Mouse (Mus musculus) thymus, postnatal 4 days (tissue): ENCODE measurements around the gene Tmem208.

ENCODE experiments used
- DNase-seq: peaks from one replicate; pipeline ENCODE4 v3.0.0; 2021

The Tmem208 gene

GRCm38 (mm10) chr8:105359208-105359607, 33.1 kb downstream of the Tmem208 start:
- DNase-seq = no peak

DNA sequence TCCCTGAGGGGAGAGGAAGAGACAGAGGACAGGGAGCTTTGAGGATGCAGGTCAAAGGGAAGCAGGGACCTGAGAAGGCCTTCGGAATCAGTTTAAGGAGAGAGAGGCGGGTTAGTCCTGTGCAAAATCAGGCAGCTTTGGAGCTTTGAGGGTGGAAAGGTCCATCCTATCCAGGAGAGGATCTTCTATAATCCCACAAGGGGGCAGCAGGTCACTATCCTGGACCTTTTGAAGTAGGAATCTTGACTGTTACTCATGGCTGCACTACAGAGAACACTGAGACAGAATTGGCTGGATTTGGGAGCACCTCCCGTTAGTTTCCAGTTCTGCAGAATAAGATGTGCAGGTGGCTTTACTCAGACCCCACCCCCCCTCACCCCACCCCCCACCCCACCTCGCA, 33.5 kb downstream of the Tmem208 start:
- no peak for DNase-seq

GRCm38 (mm10) chr8:105361751-105362702, 35.9 kb downstream of the Tmem208 start:
- no peak for DNase-seq

DNA sequence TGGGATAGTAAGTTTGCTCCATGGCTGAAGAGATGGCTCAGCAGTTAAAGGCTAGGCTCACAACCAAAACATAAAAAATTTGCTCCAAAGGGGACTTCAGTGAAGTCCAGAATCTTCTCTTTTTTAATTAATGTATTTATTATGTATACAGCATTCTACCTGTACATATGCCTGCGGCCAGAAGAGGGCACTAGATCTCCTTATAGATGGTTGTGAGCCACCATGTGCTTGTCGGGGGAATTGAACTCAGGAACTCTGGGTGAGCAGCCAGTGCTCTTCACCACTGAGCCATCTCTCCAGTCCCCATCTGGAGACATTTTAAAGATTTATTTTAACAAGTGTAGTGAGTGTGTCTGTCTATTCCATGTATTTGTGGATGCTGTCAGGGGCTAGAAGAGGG, 41.0 kb downstream of the Tmem208 start:
- peak; percentile 59 for DNase-seq

- no peak for DNase-seq
These were observed 46.3 kb downstream of the Tmem208 start for GRCm38 (mm10) chr8:105372473-105372872.

GRCm38 (mm10) chr8:105373032-105373431, 46.9 kb downstream of the Tmem208 start, which contains the start of gene Plekhg4:
Gene Plekhg4 (plus strand): TSS chr8:105373274.
- DNase-seq = no peak

- peak; percentile 64 for DNase-seq
These were observed 48.4 kb downstream of the Tmem208 start for GRCm38 (mm10) chr8:105374513-105374966.

GRCm38 (mm10) chr8:105378673-105379072, 52.5 kb downstream of the Tmem208 start:
- no peak for DNase-seq

DNA sequence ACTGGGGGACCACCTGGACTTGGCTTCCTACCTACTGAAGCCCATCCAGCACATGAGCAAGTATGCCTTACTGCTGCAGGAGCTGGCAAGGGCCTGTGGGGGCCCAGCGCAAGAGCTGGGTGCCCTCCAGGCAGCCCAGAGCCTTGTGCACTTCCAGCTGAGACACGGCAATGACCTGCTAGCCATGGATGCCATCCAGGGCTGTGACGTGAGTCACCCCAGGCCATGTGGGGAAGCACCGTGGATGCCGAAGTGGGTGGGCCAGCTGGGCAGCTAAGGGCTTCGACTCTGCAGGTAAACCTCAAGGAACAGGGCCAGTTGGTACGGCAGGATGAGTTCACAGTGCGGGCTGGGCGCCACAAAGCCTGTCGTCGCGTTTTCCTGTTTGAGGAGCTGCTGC, 54.2 kb downstream of the Tmem208 start:
- DNase-seq = no peak

- DNase-seq = no peak
These were observed 57.9 kb downstream of the Tmem208 start for GRCm38 (mm10) chr8:105384070-105384469.
